Mouse (Mus musculus) forebrain, embryonic 11.5 days (tissue): ENCODE results near the gene Cldn7. TPM values are rescaled to one million over a fixed set of nuclear protein-coding genes. Genes with fewer than 3 reads are reported as not detected.
A peak's percentile ranks its signal among the peaks of the same experiment; 100 is the strongest.
"Not testable (repeated sequence)": the region's sequence is repeated elsewhere in the genome, so short reads cannot be mapped to it uniquely, and the experiment has no call there.

Source experiments
- ATAC-seq: fragments of 200-750 bp; cut with Nextera tagmentation; replicated peaks from 2 replicates; pipeline ENCODE4 v1.8.0; 2017; ENCODE audit warnings: moderate TSS enrichment; ENCODE audit not compliant: low FRiP score
- DNase-seq: peaks from one replicate; pipeline ENCODE4 v3.0.0-alpha.2; 2017; ENCODE audit warnings: low spot score
- H3K27ac ChIP-seq: fragments of 300-500 bp; sonication (generic); 2 replicates; pipeline ENCODE4 v1.5.1; 2014; ENCODE audit warnings: low read depth, low read length
- H3K27me3 ChIP-seq: fragments of 300-500 bp; sonication (generic); 2 replicates; pipeline ENCODE4 v1.6.1; 2014; ENCODE audit warnings: mild to moderate bottlenecking, low read length, mixed read lengths; ENCODE audit not compliant: control insufficient read depth, insufficient read depth
- H3K36me3 ChIP-seq: fragments of 300-500 bp; sonication (generic); 2 replicates; pipeline ENCODE4 v1.6.1; 2014; ENCODE audit warnings: mild to moderate bottlenecking, low read length, moderate library complexity, mixed read lengths; ENCODE audit not compliant: control insufficient read depth, insufficient read depth
- H3K4me1 ChIP-seq: fragments of 300-500 bp; sonication (generic); replicated peaks from 2 replicates; pipeline ENCODE4 v1.6.1; 2014; ENCODE audit warnings: low read length, mixed read lengths; ENCODE audit not compliant: control insufficient read depth, insufficient read depth
- H3K4me2 ChIP-seq: fragments of 300-500 bp; sonication (generic); 2 replicates; pipeline ENCODE4 v1.6.1; 2014; ENCODE audit warnings: low read depth, mild to moderate bottlenecking, low read length, moderate library complexity, mixed read lengths; ENCODE audit not compliant: severe bottlenecking
- H3K4me3 ChIP-seq: fragments of 300-500 bp; sonication (generic); 2 replicates; pipeline ENCODE4 v1.5.1; 2014; ENCODE audit warnings: low read depth, low read length
- H3K9ac ChIP-seq: fragments of 300-500 bp; sonication (generic); 2 replicates; pipeline ENCODE4 v1.6.1; 2014; ENCODE audit warnings: low read length
- H3K9me3 ChIP-seq: fragments of 300-500 bp; sonication (generic); 2 replicates; pipeline ENCODE4 v1.6.1; 2016; ENCODE audit warnings: low read length, mixed read lengths; ENCODE audit not compliant: control insufficient read depth
- WGBS: fragments of 180-500 bp; shearing (Covaris S2); extraction: QIAGEN DNeasy Blood & Tissue Kit; methylation state at CpG from one replicate; pipeline ENCODE4 v1.1.7; 2014; 5-methylcytosine and 5-hydroxymethylcytosine counted together
- polyA plus RNA-seq: library from polyadenylated mRNA; unstranded; fragments of >200 nt; fragmentation: Nextera tagmentation; extraction: Ambion mirVana; gene quantifications from 2 replicates; pipeline ENCODE4 v1.2.1, GENCODE M21; 2014

Cldn7 gene
- polyA plus RNA-seq, 1 experiment from 2014 or later, result 3.2 TPM

- not testable (repeated sequence) for H3K9ac ChIP-seq, H3K4me2 ChIP-seq, DNase-seq, H3K36me3 ChIP-seq, H3K9me3 ChIP-seq, H3K4me1 ChIP-seq, ATAC-seq, H3K4me3 ChIP-seq, H3K27me3 ChIP-seq, H3K27ac ChIP-seq
- 75% methylated on average over 2 of the region's 4 CpGs for WGBS
Measured at GRCm38 (mm10) chr11:69955618-69956017, 9.0 kb upstream of the Cldn7 start.

GRCm38 (mm10) chr11:69956218-69956617 is 8.4 kb upstream of the Cldn7 start:
- Histone ChIP-seq H3K4me2 (no peak overlapping the region), H3K9me3 (no peaks in the 10 kb centered on the region), H3K27ac (no peak overlapping the region), H3K4me3 (no peak overlapping the region), H3K27me3 (no peaks in the 10 kb centered on the region), H3K9ac (no peak overlapping the region), H3K4me1 (no peaks in the 10 kb centered on the region), H3K36me3 (no peaks in the 10 kb centered on the region)
- DNase-seq (no peak), ATAC-seq (no peak)
- WGBS, result 81% methylated on average over 1 of the region's 1 CpGs

GRCm38 (mm10) chr11:69960616-69961015 is 4.0 kb upstream of the Cldn7 start:
- ATAC-seq, result no peak
- no peak for DNase-seq
- 0 out of 2 replicates have a peak, but pooled peaks cover 2% of the 10 kb centered on the region for H3K4me1 ChIP-seq
- no peak overlapping the region for H3K4me2 ChIP-seq
- H3K9me3 ChIP-seq, result no peaks in the 10 kb centered on the region
- peaks cover 26% of the 10 kb centered on the region for H3K27me3 ChIP-seq
- no peak overlapping the region for H3K9ac ChIP-seq
- H3K27ac ChIP-seq, result no peak overlapping the region
- no peaks in the 10 kb centered on the region for H3K36me3 ChIP-seq
- 27% methylated on average over 5 of the region's 5 CpGs for WGBS
- H3K4me3 ChIP-seq, result no peak overlapping the region

GRCm38 (mm10) chr11:69961841-69962240 is 2.7 kb upstream of the Cldn7 start:
- ATAC-seq (no peak), DNase-seq (no peak)
- H3K27ac ChIP-seq, result no peak overlapping the region
- H3K4me1 ChIP-seq, result peaks cover 9% of the 10 kb centered on the region
- H3K36me3 ChIP-seq, result no peaks in the 10 kb centered on the region
- no peak overlapping the region for H3K4me3 ChIP-seq
- no peak overlapping the region for H3K9ac ChIP-seq
- no peak overlapping the region for H3K4me2 ChIP-seq
- peaks cover 39% of the 10 kb centered on the region for H3K27me3 ChIP-seq
- H3K9me3 ChIP-seq, result no peaks in the 10 kb centered on the region
- WGBS, result 49% methylated on average over 5 of the region's 5 CpGs

GRCm38 (mm10) chr11:69965271-69966005 is 859 bp downstream of the Cldn7 start:
- Histone ChIP-seq H3K9me3 (no peaks in the 10 kb centered on the region), H3K36me3 (no peaks in the 10 kb centered on the region; the same call in 1 of the 2 replicates), H3K4me1 (peaks cover 9% of the 10 kb centered on the region), H3K27me3 (peaks cover 50% of the 10 kb centered on the region), H3K9ac (no peak overlapping the region), H3K27ac (no peak overlapping the region), H3K4me2 (no peak overlapping the region), H3K4me3 (peak overlapping the region; percentile 19; the same call in 1 of the 2 replicates)
- DNase-seq (peak; percentile 57), ATAC-seq (no peak)
- 1% methylated on average over 49 of the region's 49 CpGs for WGBS

GRCm38 (mm10) chr11:69966006-69966859 is 1.7 kb downstream of the Cldn7 start:
- ATAC-seq, result no peak
- Histone ChIP-seq H3K27ac (no peak overlapping the region), H3K4me2 (peak overlapping the region; percentile 48), H3K9ac (peak overlapping the region; percentile 41), H3K27me3 (peaks cover 50% of the 10 kb centered on the region), H3K4me1 (peaks cover 9% of the 10 kb centered on the region), H3K36me3 (no peaks in the 10 kb centered on the region; the same call in 1 of the 2 replicates), H3K4me3 (peak overlapping the region; percentile 19), H3K9me3 (no peaks in the 10 kb centered on the region)
- 2% methylated on average over 59 of the region's 59 CpGs for WGBS
- DNase-seq, result peak; percentile 68

GRCm38 (mm10) chr11:69966860-69967517 is 2.4 kb downstream of the Cldn7 start:
- Histone ChIP-seq H3K9me3 (no peaks in the 10 kb centered on the region), H3K9ac (peak overlapping the region; percentile 41), H3K27me3 (peaks cover 48% of the 10 kb centered on the region), H3K4me2 (peak overlapping the region; percentile 48), H3K36me3 (no peaks in the 10 kb centered on the region; the same call in 1 of the 2 replicates), H3K4me1 (peaks cover 9% of the 10 kb centered on the region), H3K27ac (no peak overlapping the region), H3K4me3 (peak overlapping the region; percentile 19)
- ATAC-seq (no peak), DNase-seq (no peak)
- WGBS, result 40% methylated on average over 17 of the region's 17 CpGs

GRCm38 (mm10) chr11:69968793-69969192 is 4.2 kb downstream of the Cldn7 start:
- ATAC-seq (no peak), DNase-seq (no peak)
- WGBS, result 88% methylated on average over 4 of the region's 4 CpGs
- H3K27me3 ChIP-seq, result peaks cover 40% of the 10 kb centered on the region
- no peaks in the 10 kb centered on the region; the same call in 1 of the 2 replicates for H3K36me3 ChIP-seq
- no peak overlapping the region for H3K9ac ChIP-seq
- no peak overlapping the region for H3K27ac ChIP-seq
- no peak overlapping the region for H3K4me2 ChIP-seq
- no peak overlapping the region for H3K4me3 ChIP-seq
- H3K9me3 ChIP-seq, result no peaks in the 10 kb centered on the region
- H3K4me1 ChIP-seq, result peaks cover 9% of the 10 kb centered on the region
